Mouse (Mus musculus) kidney, adult 2 months (tissue): ENCODE data around the gene Sgsm2. TPM values are rescaled to one million over a fixed set of nuclear protein-coding genes. Genes with fewer than 3 reads are reported as not detected.

Experiments used
- DNase-seq: peaks from one replicate; pipeline ENCODE4 v3.0.0; 2021
- H3K27ac ChIP-seq: fragments of 200-500 bp; 2 replicates; pipeline ENCODE4 v1.5.1; 2012; ENCODE audit warnings: low read depth, low read length, control low read depth, inconsistent platforms; ENCODE audit not compliant: insufficient read depth
- H3K27me3 ChIP-seq: fragments of 200-500 bp; replicated peaks from 2 replicates; pipeline ENCODE4 v1.6.1; 2012; ENCODE audit warnings: mild to moderate bottlenecking, moderate library complexity, low read length, inconsistent platforms; ENCODE audit not compliant: control insufficient read depth, insufficient read depth
- H3K36me3 ChIP-seq: fragments of 200-500 bp; 2 replicates; pipeline ENCODE4 v1.6.1; 2012; ENCODE audit warnings: mild to moderate bottlenecking, moderate library complexity, low read length, inconsistent platforms; ENCODE audit not compliant: control insufficient read depth, insufficient read depth
- H3K4me1 ChIP-seq: fragments of 200-500 bp; 2 replicates; pipeline ENCODE4 v1.6.1; 2011; ENCODE audit warnings: low read length; ENCODE audit not compliant: control insufficient read depth, insufficient read depth
- H3K4me3 ChIP-seq: fragments of 200-500 bp; 2 replicates; pipeline ENCODE4 v1.5.1; 2011; ENCODE audit warnings: mild to moderate bottlenecking, low read depth, low read length, control low read depth; ENCODE audit not compliant: insufficient read depth
- CTCF ChIP-seq: fragments of 200-500 bp; conservative IDR thresholded peaks from 2 replicates; pipeline ENCODE4 v1.5.1; 2011; ENCODE audit warnings: low read depth, mild to moderate bottlenecking, control low read depth, low read length, moderate library complexity, mixed read lengths; ENCODE audit not compliant: insufficient read depth, insufficient read length
- POLR2A ChIP-seq: fragments of 200-500 bp; IDR thresholded peaks from one replicate; pipeline ENCODE4 v1.6.1; 2011; ENCODE audit warnings: low read depth, low read length, control low read depth
- WGBS: fragments of 180-500 bp; shearing (Covaris S2); methylation state at CpG from one replicate; pipeline ENCODE4 v1.1.7; 2018; 5-methylcytosine and 5-hydroxymethylcytosine counted together
- polyA plus RNA-seq: library from polyadenylated mRNA; depleted of rRNA; stranded (reverse); fragments of >200 nt; gene quantifications from 2 replicates; pipeline ENCODE4 v1.2.3, GENCODE M21; 2012

Sgsm2 gene
- polyA plus RNA-seq, 1 experiment: 27.5 TPM

DNA sequence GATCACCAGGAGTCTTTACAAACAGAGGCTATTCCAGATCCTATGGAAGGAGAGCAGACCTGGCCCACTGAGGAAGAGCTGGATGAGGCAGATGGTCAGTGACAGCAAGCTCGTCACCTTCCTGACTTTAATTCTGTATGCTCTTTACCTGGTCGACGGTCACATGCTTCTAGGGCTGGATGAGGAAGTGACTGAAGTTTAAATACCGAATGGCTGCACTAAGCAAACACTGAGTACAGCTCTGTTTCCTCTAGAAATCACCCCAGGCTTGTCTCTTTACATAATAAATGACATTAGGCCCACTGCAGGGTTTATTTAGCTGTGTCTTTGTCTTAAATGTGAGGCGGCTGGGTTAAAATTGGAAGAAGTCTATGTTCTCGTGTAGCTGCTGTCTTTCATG, 4.7 kb upstream of the Sgsm2 start:
- no peak for DNase-seq
- H3K36me3 ChIP-seq: peaks cover 15% of the 10 kb centered on the region; the same call in 1 of the 2 replicates
- no peaks in the 10 kb centered on the region for H3K4me1 ChIP-seq
- no peak for TF ChIP-seq POLR2A
- no peak for TF ChIP-seq CTCF
- no peaks in the 10 kb centered on the region for H3K27me3 ChIP-seq
- 83% methylated on average over 6 of the region's 6 CpGs for whole genome bisulfite sequencing
- H3K4me3 ChIP-seq: no peak overlapping the region
- H3K27ac ChIP-seq: no peak overlapping the region

DNA sequence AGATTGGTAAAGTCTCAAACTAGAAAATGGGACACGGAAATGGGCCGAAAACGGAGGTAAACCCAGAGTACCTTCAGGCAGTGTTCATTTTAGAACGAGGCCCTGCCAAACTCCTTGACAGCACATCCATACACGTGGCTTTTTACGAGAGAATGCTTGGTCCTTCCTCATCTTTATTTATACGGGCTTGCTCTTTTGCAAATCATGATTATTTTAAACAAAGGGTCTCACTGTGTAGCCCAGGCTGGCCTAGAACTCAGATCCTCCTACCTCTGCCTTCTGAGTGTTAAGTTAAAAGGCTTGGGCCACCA, 1.6 kb upstream of the Sgsm2 start:
- Histone ChIP-seq H3K36me3 (peaks cover 1% of the 10 kb centered on the region; the same call in 1 of the 2 replicates), H3K27me3 (no peaks in the 10 kb centered on the region), H3K4me3 (peak overlapping the region; percentile 86), H3K27ac (no peak overlapping the region), H3K4me1 (peaks cover 7% of the 10 kb centered on the region; the same call in 1 of the 2 replicates)
- DNase-seq: no peak
- TF ChIP-seq CTCF (no peak), POLR2A (no peak)
- WGBS: 0% methylated on average over 7 of the region's 7 CpGs

DNA sequence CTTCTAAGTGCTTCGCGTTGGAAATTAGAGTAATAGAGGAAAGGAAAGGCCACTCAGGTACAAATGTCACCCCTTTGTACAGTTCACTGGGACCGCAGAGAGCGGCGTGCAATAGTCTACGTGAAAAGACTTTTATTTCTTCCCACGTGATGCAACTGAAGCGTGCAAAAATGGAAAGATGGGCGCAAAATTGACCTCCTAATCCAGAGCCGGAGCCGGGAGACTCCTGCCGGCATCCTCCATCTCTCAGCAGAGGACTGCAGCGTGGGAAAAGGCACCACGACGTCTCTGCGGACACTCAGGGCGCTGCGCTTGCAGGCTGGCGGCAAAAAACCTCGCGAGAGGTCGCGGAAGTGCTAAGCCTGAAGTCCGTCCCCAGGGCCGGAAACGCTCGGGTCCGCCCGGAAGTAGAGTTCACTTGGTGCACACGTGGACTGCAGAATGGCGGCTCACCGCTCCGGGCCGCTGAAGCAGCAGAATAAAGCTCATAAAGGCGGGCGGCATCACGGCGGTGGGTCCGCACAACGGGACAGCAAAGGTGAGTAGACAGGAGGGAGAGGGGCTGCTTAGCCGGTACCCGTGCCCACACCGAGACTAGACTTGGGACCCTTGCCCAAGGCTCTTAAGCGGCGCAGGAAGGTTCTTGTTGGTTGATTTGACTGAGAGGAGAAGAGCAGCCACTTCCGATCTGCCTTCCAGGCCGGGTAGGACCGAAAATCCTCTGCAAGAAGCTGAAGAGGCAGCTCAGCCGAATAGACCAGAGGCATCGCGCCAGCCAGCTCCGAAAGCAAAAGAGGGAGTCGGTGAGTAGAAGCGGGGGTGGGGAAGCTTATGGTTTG, 1.0 kb upstream of the Sgsm2 start, which contains the start of gene Tsr1:
Tsr1 (plus strand) TSS at position 394 of the 839 bp plus-strand sequence.
- Histone ChIP-seq H3K36me3 (no peaks in the 10 kb centered on the region; the same call in 1 of the 2 replicates), H3K4me1 (peaks cover 7% of the 10 kb centered on the region; the same call in 1 of the 2 replicates), H3K27me3 (no peaks in the 10 kb centered on the region), H3K4me3 (peak within 1 kb of the TSS; percentile 86), H3K27ac (peak within 1 kb of the TSS; percentile 96)
- TF ChIP-seq CTCF: no peak
- TF ChIP-seq POLR2A: peak; percentile 11
- DNase-seq: peak; percentile 95
- WGBS: under 1% methylated on average over 54 of the region's 54 CpGs

DNA sequence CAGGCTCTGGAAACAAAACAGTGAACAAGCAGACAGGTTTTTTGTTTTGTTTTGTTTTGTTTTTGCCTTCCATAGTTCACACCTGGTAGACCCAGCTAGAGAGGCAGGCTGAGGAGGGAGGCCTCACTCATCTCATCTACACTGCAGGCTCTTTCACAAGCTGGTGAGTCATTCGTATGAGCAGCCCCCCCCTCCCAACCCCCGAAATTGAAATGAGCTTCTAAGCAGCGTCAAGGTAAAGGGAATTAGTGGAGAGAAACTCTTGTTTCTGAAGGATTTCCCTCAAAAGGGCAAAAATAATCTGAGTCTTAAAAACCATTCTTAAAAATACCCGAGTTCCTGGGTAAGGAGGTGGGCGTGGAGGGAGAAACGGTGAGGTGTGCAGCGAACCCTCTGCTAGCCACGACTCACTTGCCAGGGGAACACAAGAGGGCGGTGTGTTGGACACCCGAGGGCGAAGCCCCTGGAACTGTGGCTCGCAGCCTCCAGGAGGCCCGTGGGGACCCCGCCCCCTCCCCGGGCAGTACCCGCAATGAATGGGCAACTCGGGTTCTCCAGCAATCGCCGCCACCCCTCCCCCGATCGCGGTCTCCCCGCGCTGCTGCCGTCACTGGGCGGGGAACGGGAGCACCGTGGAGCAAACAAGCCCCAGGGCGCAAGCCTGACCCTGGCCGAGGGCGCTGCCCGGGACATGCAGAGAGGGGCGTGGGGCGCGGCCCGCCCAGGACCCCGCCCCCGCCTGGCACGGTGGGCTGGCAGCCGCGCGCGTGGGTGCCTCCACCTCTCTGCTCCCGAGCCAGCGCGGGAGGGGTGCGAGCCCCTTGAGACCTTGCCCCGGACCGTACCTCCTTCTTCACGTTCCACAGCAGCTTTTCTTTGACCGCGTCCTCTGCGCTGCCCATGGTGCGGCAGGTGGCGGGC, 620 bp downstream of the Sgsm2 start:
- no peaks in the 10 kb centered on the region for H3K27me3 ChIP-seq
- H3K4me3 ChIP-seq: peak overlapping the region; percentile 86
- H3K4me1 ChIP-seq: peaks cover 7% of the 10 kb centered on the region; the same call in 1 of the 2 replicates
- DNase-seq: peak; percentile 78
- no peak for TF ChIP-seq POLR2A
- 0 out of 2 replicates have a peak, but pooled peaks have one; percentile 19 for TF ChIP-seq CTCF
- H3K36me3 ChIP-seq: no peaks in the 10 kb centered on the region
- peak overlapping the region; percentile 7; the same call in 1 of the 2 replicates for H3K27ac ChIP-seq
- 1% methylated on average over 55 of the region's 55 CpGs for WGBS

DNA sequence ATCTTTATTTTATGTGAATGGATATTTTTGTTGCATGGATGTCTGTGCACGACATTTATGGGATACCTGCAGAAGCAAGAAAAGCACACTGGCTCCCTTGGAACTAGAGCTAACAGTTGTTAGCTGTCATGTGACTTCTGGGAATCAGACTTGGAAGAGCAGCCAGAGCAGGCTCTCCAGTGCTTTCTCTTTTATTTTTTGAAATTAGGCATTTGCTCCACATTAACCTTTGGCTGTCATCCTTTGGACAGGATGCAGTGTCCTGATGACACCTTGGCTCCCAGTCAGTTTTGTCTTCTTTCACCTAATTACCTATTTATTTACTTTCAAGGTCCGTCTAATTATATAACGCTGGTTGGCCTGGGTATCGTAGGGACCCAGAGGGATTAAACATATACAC, 2.2 kb downstream of the Sgsm2 start:
- no peaks in the 10 kb centered on the region for H3K27me3 ChIP-seq
- H3K4me1 ChIP-seq: peaks cover 7% of the 10 kb centered on the region; the same call in 1 of the 2 replicates
- H3K36me3 ChIP-seq: no peaks in the 10 kb centered on the region
- TF ChIP-seq CTCF (no peak), POLR2A (no peak)
- no peak overlapping the region for H3K4me3 ChIP-seq
- peak; percentile 82 for DNase-seq
- peak overlapping the region; percentile 10; the same call in 1 of the 2 replicates for H3K27ac ChIP-seq
- 60% methylated on average over 4 of the region's 4 CpGs for WGBS

DNA sequence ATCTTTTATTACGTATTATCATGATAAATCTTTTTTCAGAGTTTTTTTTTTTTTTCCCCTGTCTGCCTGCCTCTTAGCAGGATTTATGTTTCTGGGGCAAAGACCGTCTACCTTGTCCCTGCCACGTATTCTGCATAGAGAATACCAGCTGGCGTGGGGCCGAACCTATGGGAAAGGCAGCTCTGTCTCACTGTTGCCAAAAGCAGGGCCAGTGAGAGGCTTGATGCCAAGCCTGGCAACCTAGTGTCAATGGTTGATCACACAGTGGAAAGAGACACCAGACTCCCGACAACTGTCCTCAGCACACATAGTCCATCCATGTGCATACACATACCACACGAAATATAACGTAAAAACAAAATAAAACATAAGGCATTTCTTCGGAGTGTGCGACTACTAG, 13.8 kb downstream of the Sgsm2 start:
- no peak overlapping the region for H3K4me3 ChIP-seq
- H3K4me1 ChIP-seq: no peaks in the 10 kb centered on the region
- H3K27ac ChIP-seq: no peak overlapping the region
- 93% methylated on average over 10 of the region's 10 CpGs for WGBS
- no peak for DNase-seq
- no peaks in the 10 kb centered on the region for H3K36me3 ChIP-seq
- TF ChIP-seq CTCF (no peak), POLR2A (no peak)
- H3K27me3 ChIP-seq: no peaks in the 10 kb centered on the region

DNA sequence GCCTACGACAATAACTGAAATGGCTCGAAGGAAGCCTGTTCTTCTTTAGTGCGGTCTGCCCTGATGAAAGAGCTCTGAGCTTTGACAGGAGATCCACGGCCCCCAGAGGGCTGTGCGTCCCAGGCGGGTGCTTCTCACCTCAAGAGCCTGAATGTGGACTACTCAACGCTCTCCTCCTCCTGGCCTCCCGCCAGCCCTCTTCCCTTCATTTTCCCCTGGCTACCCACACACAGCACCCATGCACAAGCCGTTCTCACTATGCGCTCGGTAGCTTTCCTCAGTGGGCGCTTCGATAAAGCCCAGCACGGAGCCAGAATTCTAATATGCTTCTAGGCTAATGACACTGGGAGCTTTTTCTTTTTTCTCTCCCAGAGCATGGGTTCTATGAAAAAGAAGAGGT, 14.9 kb downstream of the Sgsm2 start:
- Histone ChIP-seq H3K27me3 (no peaks in the 10 kb centered on the region), H3K27ac (no peak overlapping the region), H3K4me3 (no peak overlapping the region), H3K4me1 (no peaks in the 10 kb centered on the region), H3K36me3 (no peaks in the 10 kb centered on the region)
- WGBS: 84% methylated on average over 14 of the region's 14 CpGs
- TF ChIP-seq CTCF: no peak
- DNase-seq: no peak
